Mouse (Mus musculus) liver, embryonic 14.5 days (tissue): Measurements from ENCODE around the gene Col16a1.

Experiments used
- CTCF ChIP-seq: IDR thresholded peaks from 2 replicates; pipeline ENCODE4 v1.5.1; 2016; ENCODE audit warnings: antibody characterized with exemption, low read depth, control low read depth
- EP300 ChIP-seq: IDR thresholded peaks from 2 replicates; pipeline ENCODE4 v1.6.1; 2016; ENCODE audit warnings: antibody characterized with exemption, low read depth

- no peak for TF ChIP-seq CTCF
- no peak for TF ChIP-seq EP300
These were observed 45.9 kb upstream of the Col16a1 start for GRCm38 (mm10) chr4:130001710-130002109.
